Mouse (Mus musculus): ENCODE data around the gene Gprc5a. TPM values are rescaled to one million over a fixed set of nuclear protein-coding genes. Genes with fewer than 3 reads are reported as not detected.

Gprc5a gene
- polyA plus RNA-seq (2017; shearing (Covaris generic)): 0.47 TPM

GRCm38 (mm10) chr6:135065236-135065957, at the start of gene Gprc5a:
Gprc5a (plus strand) TSS chr6:135065651.

GRCm38 (mm10) chr6:135118183-135118582, 52.7 kb downstream of the Gprc5a start, which contains the start of gene Gprc5d:
Gprc5d (minus strand) TSS chr6:135118283.

Other genes starting within 250 kb of the Gprc5a start
- 42.9 TPM for gene Crebl2, start 235.5 kb upstream of the Gprc5a start, polyA plus RNA-seq (2017; shearing (Covaris generic))
- gene Gpr19, start 167.1 kb upstream of the Gprc5a start, polyA plus RNA-seq (2017; shearing (Covaris generic)): 12.2 TPM
- 48.2 TPM for gene Cdkn1b, start 145.2 kb upstream of the Gprc5a start, polyA plus RNA-seq (2017; shearing (Covaris generic))
- gene Apold1, start 83.9 kb upstream of the Gprc5a start, polyA plus RNA-seq (2017; shearing (Covaris generic)): 0.15 TPM
- 171 TPM for gene Ddx47, start 54.0 kb upstream of the Gprc5a start, polyA plus RNA-seq (2017; shearing (Covaris generic))
- gene Gprc5d, start 52.6 kb downstream of the Gprc5a start, polyA plus RNA-seq (2017; shearing (Covaris generic)): not detected
- gene Fam234b, start 132.3 kb downstream of the Gprc5a start, polyA plus RNA-seq (2017; shearing (Covaris generic)): 29.4 TPM
- 0.53 TPM for gene Hebp1, start 132.4 kb downstream of the Gprc5a start, polyA plus RNA-seq (2017; shearing (Covaris generic))
- gene Gsg1, start 188.7 kb downstream of the Gprc5a start, polyA plus RNA-seq (2017; shearing (Covaris generic)): not detected
- not detected for gene Pbp2, start 244.8 kb downstream of the Gprc5a start, polyA plus RNA-seq (2017; shearing (Covaris generic))

Measured in CD4-positive, CD25-positive, alpha-beta regulatory T cell, adult 9 weeks (primary cell).